Mouse (Mus musculus) heart, embryonic 14.5 days (tissue): ENCODE measurements at regions not wholly inside any gene's neighbourhood (a gene's known extent, or its start where the extent isn't known, plus 50 kb on each side); places are given as distances from the start of the nearest gene placed in this dataset.

ENCODE experiments used
- ATAC-seq: fragments of 200-750 bp; cut with Nextera tagmentation; 2 replicates; pipeline ENCODE4 v1.8.0; 2017; ENCODE audit warnings: low read depth, moderate TSS enrichment; ENCODE audit not compliant: insufficient number of reproducible peaks, insufficient read depth, low FRiP score
- H3K27ac ChIP-seq, 2 experiments: fragments of 200-500 bp in 1 of 2; fragments of 300-500 bp in 1 of 2; sonication (generic) in 1 of 2; replicated peaks in 1 of 2; 2 replicates each; pipeline ENCODE4 v1.5.1; 2012 to 2014; ENCODE audit warnings: low read depth in 2 of 2, low read length in 2 of 2, control low read depth in 1 of 2, mild to moderate bottlenecking in 1 of 2, mixed read lengths in 1 of 2; ENCODE audit not compliant: control insufficient read depth in 1 of 2, insufficient read depth in 1 of 2
- H3K27me3 ChIP-seq: fragments of 300-500 bp; sonication (generic); 2 replicates; pipeline ENCODE4 v1.6.1; 2014; ENCODE audit warnings: mild to moderate bottlenecking, low read length, control low read depth; ENCODE audit not compliant: control insufficient read depth, insufficient read depth
- H3K36me3 ChIP-seq: fragments of 300-500 bp; sonication (generic); 2 replicates; pipeline ENCODE4 v1.6.1; 2014; ENCODE audit warnings: mild to moderate bottlenecking, control low read depth, low read length, mixed read lengths; ENCODE audit not compliant: control insufficient read depth, insufficient read depth
- H3K4me1 ChIP-seq, 2 experiments: fragments of 200-500 bp in 1 of 2; fragments of 300-500 bp in 1 of 2; sonication (generic) in 1 of 2; 2 replicates each; pipeline ENCODE4 v1.6.1; 2012 to 2014; ENCODE audit warnings: low read length in 2 of 2, control low read depth in 1 of 2, mixed read lengths in 1 of 2; ENCODE audit not compliant: control insufficient read depth in 2 of 2, insufficient read depth in 2 of 2
- H3K4me2 ChIP-seq: fragments of 300-500 bp; sonication (generic); 2 replicates; pipeline ENCODE4 v1.6.1; 2014; ENCODE audit warnings: mild to moderate bottlenecking, low read length
- H3K4me3 ChIP-seq, 2 experiments: fragments of 200-500 bp in 1 of 2; fragments of 300-500 bp in 1 of 2; sonication (generic) in 1 of 2; 2 replicates each; pipeline ENCODE4 v1.5.1; 2012 to 2014; ENCODE audit warnings: low read length in 2 of 2, mild to moderate bottlenecking in 2 of 2, control low read depth in 1 of 2, low read depth in 1 of 2, moderate library complexity in 1 of 2; ENCODE audit not compliant: control insufficient read depth in 1 of 2, insufficient read depth in 1 of 2
- H3K9ac ChIP-seq: fragments of 300-500 bp; sonication (generic); 2 replicates; pipeline ENCODE4 v1.6.1; 2014; ENCODE audit warnings: mild to moderate bottlenecking, low read length
- H3K9me3 ChIP-seq: fragments of 300-500 bp; sonication (generic); 2 replicates; pipeline ENCODE4 v1.6.1; 2016; ENCODE audit warnings: low read length, control low read depth; ENCODE audit not compliant: control insufficient read depth
- WGBS: fragments of 180-500 bp; shearing (Covaris S2); extraction: QIAGEN DNeasy Blood & Tissue Kit; methylation state at CpG from one replicate; pipeline ENCODE4 v1.1.7; 2014; 5-methylcytosine and 5-hydroxymethylcytosine counted together

DNA sequence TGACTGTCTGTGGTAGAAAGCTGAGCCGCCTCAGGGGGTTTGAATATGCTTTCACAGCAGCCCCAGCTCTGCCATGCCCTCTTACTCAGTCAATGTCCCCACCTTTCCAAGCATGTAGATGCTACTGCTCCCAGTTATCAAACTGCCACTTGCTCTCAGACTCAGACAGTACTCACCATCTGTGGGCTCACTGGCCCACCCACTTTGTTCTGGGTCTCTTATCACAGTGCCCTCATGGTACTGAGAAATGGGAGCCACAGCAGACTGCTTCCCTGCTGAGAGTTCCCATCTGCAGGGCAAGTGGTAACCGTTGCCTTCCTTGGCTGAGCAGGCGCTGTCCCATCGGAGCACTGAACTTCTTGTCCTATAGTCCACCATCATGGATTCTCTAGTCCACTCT, 286.6 kb downstream of the Gm11011 start:
- WGBS, result 69% methylated on average over 4 of the region's 4 CpGs
- H3K27ac ChIP-seq, result no peak overlapping the region
- H3K9ac ChIP-seq, result no peak overlapping the region
- H3K4me2 ChIP-seq, result no peak overlapping the region
- H3K4me1 ChIP-seq, result peaks cover 6 to 8% of the 10 kb centered on the region in 2 experiments
- ATAC-seq, result no peak
- H3K36me3 ChIP-seq, result no peaks in the 10 kb centered on the region
- no peak overlapping the region for H3K4me3 ChIP-seq
- H3K27me3 ChIP-seq, result no peaks in the 10 kb centered on the region
- peaks cover 3% of the 10 kb centered on the region; the same call in 1 of the 2 replicates for H3K9me3 ChIP-seq

GRCm38 (mm10) chr2:169300411-169300810, 287.1 kb downstream of the Gm11011 start:
- Histone ChIP-seq H3K27ac (no peak overlapping the region), H3K4me2 (no peak overlapping the region), H3K27me3 (no peaks in the 10 kb centered on the region), H3K4me3 (no peak overlapping the region), H3K36me3 (no peaks in the 10 kb centered on the region), H3K4me1 (peaks cover 6 to 8% of the 10 kb centered on the region in 2 experiments), H3K9me3 (0 out of 2 replicates have a peak, but pooled peaks cover 2% of the 10 kb centered on the region), H3K9ac (no peak overlapping the region)
- ATAC-seq, result no peak
- WGBS, result 89% methylated on average over 8 of the region's 8 CpGs

DNA sequence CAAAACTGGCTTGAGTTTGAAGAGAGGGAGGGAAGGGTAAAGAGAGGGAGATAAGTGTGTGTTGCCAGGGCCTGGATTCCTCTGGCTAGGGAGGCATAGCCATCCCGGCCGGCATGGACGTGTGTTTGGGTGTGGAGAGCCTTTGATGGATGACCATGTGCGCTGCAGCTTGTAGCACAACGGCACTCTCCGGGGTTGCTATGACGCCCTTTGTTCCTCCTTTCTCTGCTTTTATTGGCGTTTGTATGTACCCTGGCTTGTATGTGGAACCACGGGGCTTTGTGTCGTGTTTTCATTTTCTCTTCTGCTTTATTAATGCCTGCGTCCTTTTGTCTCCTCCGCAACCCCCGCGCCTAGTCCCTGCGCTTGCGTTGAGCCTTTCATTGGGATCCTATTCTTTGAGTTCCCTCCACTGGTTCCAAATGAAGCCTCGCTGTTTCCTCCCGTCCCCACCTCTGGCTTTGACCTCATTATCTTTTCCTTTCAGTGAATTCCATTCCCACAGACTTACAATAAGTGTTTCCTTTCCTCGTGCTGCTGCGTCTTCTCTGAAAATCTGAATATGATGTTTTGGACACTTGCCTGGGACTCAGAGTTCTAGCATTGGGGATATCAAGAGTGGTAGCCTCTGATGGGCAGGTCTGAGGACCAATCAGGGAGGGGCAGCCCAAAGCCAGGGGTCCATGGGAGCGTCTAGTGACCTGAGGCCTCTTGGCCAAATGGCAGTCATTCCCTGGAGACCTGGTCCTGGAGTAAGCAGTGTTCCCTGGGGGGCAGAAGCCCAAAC, 289.5 kb downstream of the Gm11011 start:
- Histone ChIP-seq H3K4me2 (peak overlapping the region; percentile 58), H3K9me3 (0 out of 2 replicates have a peak, but pooled peaks cover 2% of the 10 kb centered on the region), H3K27me3 (no peaks in the 10 kb centered on the region), H3K4me3 (peak overlapping the region; percentile 21 to 27), H3K27ac (peak overlapping the region; percentile 33 to 52; a peak in 3 of 4 replicates), H3K9ac (0 out of 2 replicates have a peak overlapping the region, but pooled peaks have one; percentile 30), H3K36me3 (no peaks in the 10 kb centered on the region), H3K4me1 (peaks cover 6 to 8% of the 10 kb centered on the region in 2 experiments)
- ATAC-seq, result no peak
- WGBS, result 25% methylated on average over 21 of the region's 21 CpGs

- Histone ChIP-seq H3K4me1 (peaks cover 6 to 8% of the 10 kb centered on the region in 2 experiments), H3K27me3 (no peaks in the 10 kb centered on the region), H3K4me3 (no peak overlapping the region), H3K9ac (no peak overlapping the region), H3K4me2 (no peak overlapping the region), H3K36me3 (no peaks in the 10 kb centered on the region), H3K27ac (no peak overlapping the region), H3K9me3 (0 out of 2 replicates have a peak, but pooled peaks cover 2% of the 10 kb centered on the region)
- no peak for ATAC-seq
- WGBS, result 39% methylated on average over 4 of the region's 4 CpGs
Observed at GRCm38 (mm10) chr2:169297226-169297625, 290.3 kb downstream of the Gm11011 start.

GRCm38 (mm10) chr2:169293351-169293750, 294.2 kb downstream of the Gm11011 start:
- ATAC-seq, result no peak
- no peak overlapping the region for H3K9ac ChIP-seq
- no peaks in the 10 kb centered on the region for H3K36me3 ChIP-seq
- no peaks in the 10 kb centered on the region for H3K9me3 ChIP-seq
- no peak overlapping the region for H3K4me2 ChIP-seq
- H3K4me1 ChIP-seq, result peaks cover 6 to 7% of the 10 kb centered on the region in 2 experiments
- H3K4me3 ChIP-seq, result no peak overlapping the region
- 41% methylated on average over 3 of the region's 3 CpGs for WGBS
- no peak overlapping the region for H3K27ac ChIP-seq
- no peaks in the 10 kb centered on the region for H3K27me3 ChIP-seq

GRCm38 (mm10) chr2:169288891-169289605, 298.5 kb downstream of the Gm11011 start:
- Histone ChIP-seq H3K27me3 (no peaks in the 10 kb centered on the region), H3K4me2 (no peak overlapping the region), H3K36me3 (no peaks in the 10 kb centered on the region), H3K4me1 (no peaks in the 10 kb centered on the region; a peak in 1 of 4 replicates), H3K9ac (no peak overlapping the region), H3K9me3 (no peaks in the 10 kb centered on the region), H3K4me3 (no peak overlapping the region), H3K27ac (no peak overlapping the region)
- 82% methylated on average over 12 of the region's 12 CpGs for WGBS
- ATAC-seq, result no peak

- no peak overlapping the region for H3K9ac ChIP-seq
- H3K4me1 ChIP-seq, result no peaks in the 10 kb centered on the region; a peak in 1 of 4 replicates
- no peak overlapping the region for H3K27ac ChIP-seq
- no peaks in the 10 kb centered on the region for H3K36me3 ChIP-seq
- no peak overlapping the region for H3K4me3 ChIP-seq
- no peaks in the 10 kb centered on the region for H3K27me3 ChIP-seq
- 75% methylated on average over 7 of the region's 7 CpGs for WGBS
- no peak overlapping the region for H3K4me2 ChIP-seq
- ATAC-seq, result no peak
- H3K9me3 ChIP-seq, result no peaks in the 10 kb centered on the region
Observed at GRCm38 (mm10) chr2:169286701-169287100, 300.8 kb downstream of the Gm11011 start.
